ENCODE assay signal across 8 mouse cellular contexts in genomic region chr11:101087682-101088055, GRCm38 (mm10). TPM values are rescaled to one million over a fixed set of nuclear protein-coding genes. Genes with fewer than 3 reads are reported as not detected.
DNase-seq lines count a peak whose midpoint lies in the region; ATAC-seq and TF ChIP-seq lines count a peak whose summit lies in the region.

No protein-coding gene starts in this region.

- H3K4me2 ChIP-seq in lung, embryonic 14.5 days, result peak overlapping the region; percentile 96
- peak overlapping the region; percentile 98 for H3K4me2 ChIP-seq in forebrain, embryonic 12.5 days
- peak overlapping the region; percentile 100 for H3K4me2 ChIP-seq in neural tube, embryonic 14.5 days (ENCODE audit: low read depth, low read length)

- peaks cover 4% of the 10 kb centered on the region for H3K4me1 ChIP-seq in lung, embryonic 14.5 days (ENCODE audit: insufficient read depth)
- H3K4me1 ChIP-seq in forebrain, embryonic 12.5 days, result peaks cover 45% of the 10 kb centered on the region
- peaks cover 27% of the 10 kb centered on the region for H3K4me1 ChIP-seq in neural tube, embryonic 14.5 days (ENCODE audit: control insufficient read depth, insufficient read depth, low read length)

- DNase-seq in lung, embryonic 14.5 days, result no peak
- DNase-seq in lung, postnatal 4 days, result no peak
- peak; percentile 56 to 76 for DNase-seq in kidney, postnatal 36 days
- no peak for DNase-seq in thymus, postnatal 25 days
- no peak for DNase-seq in T-cell, adult 2 months (ENCODE audit: low spot score)

- no peak for TF ChIP-seq CTCF in lung, embryonic 14.5 days (IDR thresholded peaks at IDR 0.05; ENCODE audit: low read depth)

- H3K4me3 ChIP-seq in lung, embryonic 14.5 days (ENCODE audit: low read depth, low read length), result peak overlapping the region; percentile 78
- peak overlapping the region; percentile 84 for H3K4me3 ChIP-seq in forebrain, embryonic 12.5 days (replicated peaks)
- H3K4me3 ChIP-seq in neural tube, embryonic 14.5 days (ENCODE audit: low read depth, low read length), result peak overlapping the region; percentile 75

- peaks cover 50% of the 10 kb centered on the region for H3K36me3 ChIP-seq in lung, embryonic 14.5 days (ENCODE audit: insufficient read depth)
- H3K36me3 ChIP-seq in forebrain, embryonic 12.5 days (replicated peaks), result peaks cover 49% of the 10 kb centered on the region
- peaks cover 40% of the 10 kb centered on the region for H3K36me3 ChIP-seq in neural tube, embryonic 14.5 days (ENCODE audit: control insufficient read depth, insufficient read depth, low read length)

- peak overlapping the region; percentile 78 for H3K9ac ChIP-seq in lung, embryonic 14.5 days
- peak overlapping the region; percentile 89 for H3K9ac ChIP-seq in forebrain, embryonic 12.5 days
- peak overlapping the region; percentile 83 for H3K9ac ChIP-seq in neural tube, embryonic 14.5 days (replicated peaks; ENCODE audit: low read depth, low read length)

- 9% methylated on average over 8 of the region's 8 CpGs for whole genome bisulfite sequencing in lung, embryonic 14.5 days
- WGBS in forebrain, embryonic 12.5 days, result 13% methylated on average over 8 of the region's 8 CpGs
- WGBS in neural tube, embryonic 14.5 days, result 9% methylated on average over 8 of the region's 8 CpGs

- H3K27me3 ChIP-seq in lung, embryonic 14.5 days (ENCODE audit: insufficient read depth, low read length), result no peaks in the 10 kb centered on the region
- no peaks in the 10 kb centered on the region for H3K27me3 ChIP-seq in forebrain, embryonic 12.5 days
- no peaks in the 10 kb centered on the region for H3K27me3 ChIP-seq in neural tube, embryonic 14.5 days (ENCODE audit: control insufficient read depth, insufficient read depth, low read length)

- no peak for ATAC-seq in lung, embryonic 14.5 days (ENCODE audit: insufficient read depth)
- ATAC-seq in forebrain, embryonic 12.5 days (ENCODE audit: low FRiP score), result no peak; the same call in 1 of the 2 replicates
- ATAC-seq in neural tube, embryonic 14.5 days (ENCODE audit: low read depth), result no peak; the same call in 1 of the 2 replicates
- ATAC-seq in frontal cortex, adult (ENCODE audit: low TSS enrichment), result no peak

- peak overlapping the region; percentile 87 for H3K27ac ChIP-seq in lung, embryonic 14.5 days (ENCODE audit: low read depth)
- H3K27ac ChIP-seq in forebrain, embryonic 12.5 days, result peak overlapping the region; percentile 91; the same call in 1 of the 2 replicates
- peak overlapping the region; percentile 75 for H3K27ac ChIP-seq in neural tube, embryonic 14.5 days (ENCODE audit: low read depth, low read length)

- no peaks in the 10 kb centered on the region for H3K9me3 ChIP-seq in lung, embryonic 14.5 days (ENCODE audit: low read depth, low read length)
- H3K9me3 ChIP-seq in forebrain, embryonic 12.5 days, result no peaks in the 10 kb centered on the region
- H3K9me3 ChIP-seq in neural tube, embryonic 14.5 days (ENCODE audit: control insufficient read depth, low read length), result no peaks in the 10 kb centered on the region

RNA-seq across cellular contexts. Expression of gene Mlx, which starts 0.6 kb away (rescaled TPM):
- polyA plus RNA-seq in lung, embryonic 14.5 days (2014; fragmentation: Nextera tagmentation; extraction: Ambion mirVana), result 39.1 and 40.5 TPM in 2 replicates
- 47.6 and 52.6 TPM in 2 replicates for polyA plus RNA-seq in forebrain, embryonic 12.5 days (2016; fragmentation: Nextera tagmentation; extraction: Ambion mirVana)
- 84.6 and 95.7 TPM in 2 replicates for polyA plus RNA-seq in neural tube, embryonic 14.5 days (2014; fragmentation: Nextera tagmentation; extraction: Ambion mirVana)

RNA-seq across cellular contexts. Expression of gene Coasy, which starts 5.3 kb away (rescaled TPM):
- polyA plus RNA-seq in lung, embryonic 14.5 days (2014; fragmentation: Nextera tagmentation; extraction: Ambion mirVana), result 37.9 and 38.0 TPM in 2 replicates
- polyA plus RNA-seq in forebrain, embryonic 12.5 days (2016; fragmentation: Nextera tagmentation; extraction: Ambion mirVana), result 50.7 and 50.9 TPM in 2 replicates
- polyA plus RNA-seq in neural tube, embryonic 14.5 days (2014; fragmentation: Nextera tagmentation; extraction: Ambion mirVana), result 38.3 and 39.2 TPM in 2 replicates

RNA-seq across cellular contexts. Expression of gene Psmc3ip, which starts 7.6 kb away (rescaled TPM):
- polyA plus RNA-seq in lung, embryonic 14.5 days (2014; fragmentation: Nextera tagmentation; extraction: Ambion mirVana), result 39.9 and 44.1 TPM in 2 replicates
- polyA plus RNA-seq in forebrain, embryonic 12.5 days (2016; fragmentation: Nextera tagmentation; extraction: Ambion mirVana), result 59.0 and 62.1 TPM in 2 replicates
- 17.0 and 19.0 TPM in 2 replicates for polyA plus RNA-seq in neural tube, embryonic 14.5 days (2014; fragmentation: Nextera tagmentation; extraction: Ambion mirVana)

RNA-seq across cellular contexts. Expression of gene Hsd17b1, which starts 9.5 kb away (rescaled TPM):
- not detected in 2 replicates for polyA plus RNA-seq in lung, embryonic 14.5 days (2014; fragmentation: Nextera tagmentation; extraction: Ambion mirVana)
- 0.19 and 0.33 TPM in 2 replicates for polyA plus RNA-seq in forebrain, embryonic 12.5 days (2016; fragmentation: Nextera tagmentation; extraction: Ambion mirVana)
- polyA plus RNA-seq in neural tube, embryonic 14.5 days (2014; fragmentation: Nextera tagmentation; extraction: Ambion mirVana), result 0.35 TPM in 1 of 2 replicates, not detected in the other

RNA-seq across cellular contexts. Expression of gene Naglu, which starts 17.9 kb away (rescaled TPM):
- polyA plus RNA-seq in lung, embryonic 14.5 days (2014; fragmentation: Nextera tagmentation; extraction: Ambion mirVana), result 13.2 and 14.0 TPM in 2 replicates
- 7.8 and 8.7 TPM in 2 replicates for polyA plus RNA-seq in forebrain, embryonic 12.5 days (2016; fragmentation: Nextera tagmentation; extraction: Ambion mirVana)
- polyA plus RNA-seq in neural tube, embryonic 14.5 days (2014; fragmentation: Nextera tagmentation; extraction: Ambion mirVana), result 7.0 and 9.8 TPM in 2 replicates

Comparison
In these comparisons a context has a peak if more than half of its experiments do, and no peak if none do; other contexts are left out.
1. DNase-seq: peak in kidney, postnatal 36 days (2 of 2); none in lung, embryonic 14.5 days (single experiment), lung, postnatal 4 days (0 of 2), thymus, postnatal 25 days (single experiment) and T-cell, adult 2 months (single experiment).
2. Peak in every context shown above with its lines, with median percentiles within 50 percentile points of each other: H3K27ac ChIP-seq, H3K4me2 ChIP-seq, H3K4me3 ChIP-seq and H3K9ac ChIP-seq.